Mouse (Mus musculus): ENCODE results near the gene Carns1.

GRCm38 (mm10) chr19:4126759-4127495, 48.4 kb downstream of the Carns1 start:
- TF ChIP-seq CTCF (IDR thresholded peaks at IDR 0.05; ENCODE audit: extremely low read depth, insufficient read depth, low read length), result no peak
- no peak for TF ChIP-seq POLR2A (IDR thresholded peaks at IDR 0.05; ENCODE audit: extremely low read depth, insufficient read depth, low read length)
